Mouse (Mus musculus): ENCODE data around the gene Ndfip2. TPM values are rescaled to one million over a fixed set of nuclear protein-coding genes. Genes with fewer than 3 reads are reported as not detected.

The Ndfip2 gene
- polyA plus RNA-seq, 1 experiment, result 42.9 TPM

GRCm38 (mm10) chr14:105275196-105275595, 16.8 kb downstream of the Ndfip2 start:
- no peak for TF ChIP-seq POLR2A (IDR thresholded peaks at IDR 0.05; ENCODE audit: borderline replicate concordance, extremely low read depth, low read depth, low read length)
- TF ChIP-seq CTCF (IDR thresholded peaks at IDR 0.05; ENCODE audit: insufficient read depth, low read length), result no peak
- H3K4me1 ChIP-seq (ENCODE audit: control insufficient read depth, insufficient read depth, low read length), result peaks cover 7% of the 10 kb centered on the region; the same call in 1 of the 2 replicates
- H3K4me3 ChIP-seq (replicated peaks; ENCODE audit: extremely low read depth, low read depth, low read length), result no peak overlapping the region
- DNase-seq, result no peak
- 31% methylated on average over 5 of the region's 5 CpGs for WGBS

- WGBS, result 62% methylated on average over 5 of the region's 5 CpGs
- no peak for DNase-seq
- H3K4me3 ChIP-seq (replicated peaks; ENCODE audit: extremely low read depth, low read depth, low read length), result no peak overlapping the region
- no peak for TF ChIP-seq POLR2A (IDR thresholded peaks at IDR 0.05; ENCODE audit: borderline replicate concordance, extremely low read depth, low read depth, low read length)
- no peak for TF ChIP-seq CTCF (IDR thresholded peaks at IDR 0.05; ENCODE audit: insufficient read depth, low read length)
- H3K4me1 ChIP-seq (ENCODE audit: control insufficient read depth, insufficient read depth, low read length), result peaks cover 7% of the 10 kb centered on the region; the same call in 1 of the 2 replicates
These were observed 18.9 kb downstream of the Ndfip2 start for GRCm38 (mm10) chr14:105277277-105277676.

GRCm38 (mm10) chr14:105284062-105284461, 25.7 kb downstream of the Ndfip2 start:
- no peaks in the 10 kb centered on the region; the same call in 1 of the 2 replicates for H3K4me1 ChIP-seq (ENCODE audit: control insufficient read depth, insufficient read depth, low read length)
- WGBS, result 86% methylated on average over 3 of the region's 3 CpGs
- no peak overlapping the region for H3K4me3 ChIP-seq (replicated peaks; ENCODE audit: extremely low read depth, low read depth, low read length)
- no peak for DNase-seq
- TF ChIP-seq CTCF (IDR thresholded peaks at IDR 0.05; ENCODE audit: insufficient read depth, low read length) (no peak), POLR2A (IDR thresholded peaks at IDR 0.05; ENCODE audit: borderline replicate concordance, extremely low read depth, low read depth, low read length) (no peak)

GRCm38 (mm10) chr14:105287557-105287956, 29.2 kb downstream of the Ndfip2 start:
- H3K4me1 ChIP-seq (ENCODE audit: control insufficient read depth, insufficient read depth, low read length), result no peaks in the 10 kb centered on the region; the same call in 1 of the 2 replicates
- TF ChIP-seq CTCF (IDR thresholded peaks at IDR 0.05; ENCODE audit: insufficient read depth, low read length) (no peak), POLR2A (IDR thresholded peaks at IDR 0.05; ENCODE audit: borderline replicate concordance, extremely low read depth, low read depth, low read length) (no peak)
- no peak overlapping the region for H3K4me3 ChIP-seq (replicated peaks; ENCODE audit: extremely low read depth, low read depth, low read length)
- WGBS, result 94% methylated on average over 4 of the region's 4 CpGs
- no peak for DNase-seq

GRCm38 (mm10) chr14:105287972-105288371, 29.6 kb downstream of the Ndfip2 start:
- WGBS, result 87% methylated on average over 2 of the region's 2 CpGs
- no peaks in the 10 kb centered on the region; the same call in 1 of the 2 replicates for H3K4me1 ChIP-seq (ENCODE audit: control insufficient read depth, insufficient read depth, low read length)
- no peak for TF ChIP-seq POLR2A (IDR thresholded peaks at IDR 0.05; ENCODE audit: borderline replicate concordance, extremely low read depth, low read depth, low read length)
- TF ChIP-seq CTCF (IDR thresholded peaks at IDR 0.05; ENCODE audit: insufficient read depth, low read length), result no peak

GRCm38 (mm10) chr14:105288529-105288928, 30.2 kb downstream of the Ndfip2 start:
- Histone ChIP-seq H3K4me3 (replicated peaks; ENCODE audit: extremely low read depth, low read depth, low read length) (no peak overlapping the region), H3K4me1 (ENCODE audit: control insufficient read depth, insufficient read depth, low read length) (no peaks in the 10 kb centered on the region; the same call in 1 of the 2 replicates)
- no peak for DNase-seq
- WGBS, result 79% methylated on average over 4 of the region's 4 CpGs
- TF ChIP-seq POLR2A (IDR thresholded peaks at IDR 0.05; ENCODE audit: borderline replicate concordance, extremely low read depth, low read depth, low read length), result no peak
- TF ChIP-seq CTCF (IDR thresholded peaks at IDR 0.05; ENCODE audit: insufficient read depth, low read length), result no peak

More at GRCm38 (mm10) chr14:105287972-105288371, 29.6 kb downstream of the Ndfip2 start:
- DNase-seq, result no peak
- H3K4me3 ChIP-seq (replicated peaks; ENCODE audit: extremely low read depth, low read depth, low read length), result no peak overlapping the region

- DNase-seq, result no peak
- 91% methylated on average over 9 of the region's 9 CpGs for WGBS
- H3K4me3 ChIP-seq (replicated peaks; ENCODE audit: extremely low read depth, low read depth, low read length), result no peak overlapping the region
These were observed 33.8 kb downstream of the Ndfip2 start for GRCm38 (mm10) chr14:105292139-105292538.

GRCm38 (mm10) chr14:105293777-105294176, 35.4 kb downstream of the Ndfip2 start:
- 90% methylated on average over 3 of the region's 3 CpGs for WGBS
- no peaks in the 10 kb centered on the region for H3K4me1 ChIP-seq (ENCODE audit: control insufficient read depth, insufficient read depth, low read length)
- H3K4me3 ChIP-seq (replicated peaks; ENCODE audit: extremely low read depth, low read depth, low read length), result no peak overlapping the region
- TF ChIP-seq POLR2A (IDR thresholded peaks at IDR 0.05; ENCODE audit: borderline replicate concordance, extremely low read depth, low read depth, low read length) (no peak), CTCF (IDR thresholded peaks at IDR 0.05; ENCODE audit: insufficient read depth, low read length) (no peak)
- no peak for DNase-seq

More at GRCm38 (mm10) chr14:105292139-105292538, 33.8 kb downstream of the Ndfip2 start:
- TF ChIP-seq CTCF (IDR thresholded peaks at IDR 0.05; ENCODE audit: insufficient read depth, low read length) (no peak), POLR2A (IDR thresholded peaks at IDR 0.05; ENCODE audit: borderline replicate concordance, extremely low read depth, low read depth, low read length) (no peak)
- no peaks in the 10 kb centered on the region for H3K4me1 ChIP-seq (ENCODE audit: control insufficient read depth, insufficient read depth, low read length)

- Histone ChIP-seq H3K4me1 (ENCODE audit: control insufficient read depth, insufficient read depth, low read length) (no peaks in the 10 kb centered on the region), H3K4me3 (replicated peaks; ENCODE audit: extremely low read depth, low read depth, low read length) (no peak overlapping the region)
- TF ChIP-seq CTCF (IDR thresholded peaks at IDR 0.05; ENCODE audit: insufficient read depth, low read length), result peak; percentile 28; the same call in 1 of the 2 replicates
- no peak for TF ChIP-seq POLR2A (IDR thresholded peaks at IDR 0.05; ENCODE audit: borderline replicate concordance, extremely low read depth, low read depth, low read length)
- WGBS, result 42% methylated on average over 6 of the region's 6 CpGs
- DNase-seq, result no peak
These were observed 37.6 kb downstream of the Ndfip2 start for GRCm38 (mm10) chr14:105295820-105296582.

Measured in lung, adult 2 months (tissue).